Mouse (Mus musculus) frontal cortex, postnatal 36 days (tissue): ENCODE measurements around the gene Rbx1.

Experiments
- DNase-seq, 2 experiments: peaks; one replicate each; pipeline ENCODE4 v3.0.0; 2022; ENCODE audit warnings: low spot score in 2 of 2

Rbx1 gene

GRCm38 (mm10) chr15:81483691-81484090 lies 17.6 kb downstream of the Rbx1 start:
- DNase-seq, result no peak

- no peak for DNase-seq
These were observed 19.4 kb downstream of the Rbx1 start for GRCm38 (mm10) chr15:81485483-81485882.

- DNase-seq, result no peak
These were observed 37.4 kb downstream of the Rbx1 start for GRCm38 (mm10) chr15:81503466-81503865.

GRCm38 (mm10) chr15:81503995-81504394 lies 37.9 kb downstream of the Rbx1 start:
- no peak for DNase-seq

- no peak for DNase-seq
These were observed 41.1 kb downstream of the Rbx1 start for GRCm38 (mm10) chr15:81507201-81507600.

GRCm38 (mm10) chr15:81510621-81511020 lies 44.5 kb downstream of the Rbx1 start:
- DNase-seq, result no peak

GRCm38 (mm10) chr15:81511601-81512261 lies 45.6 kb downstream of the Rbx1 start:
- no peak for DNase-seq

- DNase-seq, result peak; percentile 28 to 54
These were observed 48.2 kb downstream of the Rbx1 start for GRCm38 (mm10) chr15:81514111-81514971.

- DNase-seq, result no peak
These were observed 49.1 kb downstream of the Rbx1 start for GRCm38 (mm10) chr15:81515221-81515620.

GRCm38 (mm10) chr15:81518031-81518430 lies 51.9 kb downstream of the Rbx1 start:
- no peak for DNase-seq

GRCm38 (mm10) chr15:81518761-81519160 lies 52.7 kb downstream of the Rbx1 start:
- no peak for DNase-seq

- DNase-seq, result peak in 1 of 2 experiments; percentile 9
These were observed 56.1 kb downstream of the Rbx1 start for GRCm38 (mm10) chr15:81522036-81522751.

GRCm38 (mm10) chr15:81522761-81523168 lies 56.7 kb downstream of the Rbx1 start:
- DNase-seq, result no peak

GRCm38 (mm10) chr15:81523169-81523871 lies 57.2 kb downstream of the Rbx1 start:
- peak; percentile 89 for DNase-seq

GRCm38 (mm10) chr15:81523901-81524300 lies 57.8 kb downstream of the Rbx1 start:
- DNase-seq, result no peak
